Mouse (Mus musculus) forebrain, embryonic 14.5 days (tissue): ENCODE results near the gene Snx21. TPM values are rescaled to one million over a fixed set of nuclear protein-coding genes. Genes with fewer than 3 reads are reported as not detected.

ENCODE experiments used
- ATAC-seq: fragments of 200-750 bp; cut with Nextera tagmentation; 2 replicates; pipeline ENCODE4 v1.8.0; 2017; ENCODE audit warnings: mild to moderate bottlenecking, moderate library complexity
- DNase-seq: peaks from one replicate; pipeline ENCODE4 v3.0.0-alpha.2; 2015; ENCODE audit warnings: low spot score
- H3K27ac ChIP-seq: fragments of 300-500 bp; sonication (generic); 2 replicates; pipeline ENCODE4 v1.5.1; 2014; ENCODE audit warnings: low read depth, mild to moderate bottlenecking, control low read depth, low read length, moderate library complexity
- H3K27me3 ChIP-seq: fragments of 300-500 bp; sonication (generic); replicated peaks from 2 replicates; pipeline ENCODE4 v1.6.1; 2014; ENCODE audit warnings: low read length, control low read depth, mixed read lengths; ENCODE audit not compliant: control insufficient read depth, insufficient read depth
- H3K36me3 ChIP-seq: fragments of 300-500 bp; sonication (generic); 2 replicates; pipeline ENCODE4 v1.6.1; 2014; ENCODE audit warnings: low read length, control low read depth; ENCODE audit not compliant: control insufficient read depth, insufficient read depth
- H3K4me1 ChIP-seq: fragments of 300-500 bp; sonication (generic); 2 replicates; pipeline ENCODE4 v1.6.1; 2014; ENCODE audit warnings: antibody characterized with exemption, low read length, control low read depth; ENCODE audit not compliant: control insufficient read depth, insufficient read depth
- H3K4me2 ChIP-seq: fragments of 300-500 bp; sonication (generic); 2 replicates; pipeline ENCODE4 v1.6.1; 2014; ENCODE audit warnings: mild to moderate bottlenecking, control low read depth, low read length
- H3K4me3 ChIP-seq: fragments of 300-500 bp; sonication (generic); 2 replicates; pipeline ENCODE4 v1.5.1; 2014; ENCODE audit warnings: low read depth, low read length, control low read depth
- H3K9ac ChIP-seq: fragments of 300-500 bp; sonication (generic); 2 replicates; pipeline ENCODE4 v1.6.1; 2014; ENCODE audit warnings: mild to moderate bottlenecking, low read length, control low read depth, moderate library complexity
- H3K9me3 ChIP-seq: fragments of 300-500 bp; sonication (generic); replicated peaks from 2 replicates; pipeline ENCODE4 v1.6.1; 2016; ENCODE audit warnings: low read length, control low read depth, mixed read lengths; ENCODE audit not compliant: control insufficient read depth
- WGBS: fragments of 180-500 bp; shearing (Covaris S2); extraction: QIAGEN DNeasy Blood & Tissue Kit; methylation state at CpG from one replicate; pipeline ENCODE4 v1.1.7; 2014; 5-methylcytosine and 5-hydroxymethylcytosine counted together
- polyA plus RNA-seq: library from polyadenylated mRNA; unstranded; fragments of >200 nt; fragmentation: Nextera tagmentation; extraction: Ambion mirVana; gene quantifications from 2 replicates; pipeline ENCODE4 v1.2.1, GENCODE M21; 2014

Gene Snx21
- polyA plus RNA-seq, 1 experiment from 2014 or later: 20.4 TPM

DNA sequence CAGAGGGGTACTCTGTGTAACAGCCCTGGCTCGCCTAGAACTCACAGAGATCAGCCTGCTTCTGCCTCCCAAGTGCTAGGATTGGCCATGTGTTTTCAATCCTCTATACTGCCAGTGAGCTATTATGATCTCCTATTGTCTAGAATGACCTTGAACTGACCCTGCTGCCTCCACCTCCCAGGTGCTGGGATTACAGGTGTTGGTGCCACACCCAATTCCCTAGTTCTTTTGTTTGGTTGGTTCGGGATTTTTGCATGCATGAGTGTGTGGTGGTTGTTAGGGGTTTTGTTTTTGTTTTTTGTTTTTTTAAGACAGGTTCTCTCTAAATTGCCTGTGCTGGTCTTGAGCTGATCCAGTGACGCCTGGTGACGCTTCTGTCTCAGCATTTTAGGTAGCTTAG, 38.3 kb downstream of the Snx21 start:
- 90% methylated on average over 4 of the region's 4 CpGs for WGBS
- H3K9ac ChIP-seq: no peak overlapping the region
- peaks cover 60% of the 10 kb centered on the region for H3K36me3 ChIP-seq

DNA sequence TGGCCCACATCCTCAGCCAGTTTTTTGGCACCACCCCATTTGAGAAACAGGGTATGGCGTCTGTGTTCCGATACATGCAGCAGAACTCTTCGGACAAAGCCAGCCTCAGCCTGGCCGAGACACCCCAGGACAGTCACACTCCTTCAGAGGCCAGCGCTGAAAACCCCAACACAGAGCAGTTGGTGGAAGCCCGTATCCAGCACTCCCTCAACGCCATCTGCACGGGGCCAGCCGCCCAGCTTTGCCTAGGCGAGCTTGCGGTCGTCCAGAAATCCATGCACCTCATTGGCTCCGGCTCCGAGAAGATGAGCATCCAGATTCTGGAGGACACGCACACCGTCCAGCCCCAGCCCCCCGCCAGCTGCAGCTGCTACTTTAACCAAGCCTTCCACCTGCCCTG, 39.9 kb downstream of the Snx21 start:
- H3K36me3 ChIP-seq: peaks cover 52% of the 10 kb centered on the region
- WGBS: 95% methylated on average over 17 of the region's 17 CpGs
- no peak for DNase-seq
- no peak for ATAC-seq
- no peak overlapping the region for H3K4me3 ChIP-seq
- H3K4me1 ChIP-seq: peaks cover 9% of the 10 kb centered on the region; the same call in 1 of the 2 replicates
- H3K9me3 ChIP-seq: no peaks in the 10 kb centered on the region
- H3K27ac ChIP-seq: no peak overlapping the region
- no peaks in the 10 kb centered on the region for H3K27me3 ChIP-seq
- H3K9ac ChIP-seq: no peak overlapping the region
- no peak overlapping the region for H3K4me2 ChIP-seq

More for the DNA sequence above, 38.3 kb downstream of the Snx21 start:
- Histone ChIP-seq H3K27me3 (no peaks in the 10 kb centered on the region), H3K4me2 (no peak overlapping the region), H3K4me3 (no peak overlapping the region), H3K9me3 (no peaks in the 10 kb centered on the region), H3K27ac (no peak overlapping the region), H3K4me1 (peaks cover 9% of the 10 kb centered on the region; the same call in 1 of the 2 replicates)
- ATAC-seq (no peak), DNase-seq (no peak)

DNA sequence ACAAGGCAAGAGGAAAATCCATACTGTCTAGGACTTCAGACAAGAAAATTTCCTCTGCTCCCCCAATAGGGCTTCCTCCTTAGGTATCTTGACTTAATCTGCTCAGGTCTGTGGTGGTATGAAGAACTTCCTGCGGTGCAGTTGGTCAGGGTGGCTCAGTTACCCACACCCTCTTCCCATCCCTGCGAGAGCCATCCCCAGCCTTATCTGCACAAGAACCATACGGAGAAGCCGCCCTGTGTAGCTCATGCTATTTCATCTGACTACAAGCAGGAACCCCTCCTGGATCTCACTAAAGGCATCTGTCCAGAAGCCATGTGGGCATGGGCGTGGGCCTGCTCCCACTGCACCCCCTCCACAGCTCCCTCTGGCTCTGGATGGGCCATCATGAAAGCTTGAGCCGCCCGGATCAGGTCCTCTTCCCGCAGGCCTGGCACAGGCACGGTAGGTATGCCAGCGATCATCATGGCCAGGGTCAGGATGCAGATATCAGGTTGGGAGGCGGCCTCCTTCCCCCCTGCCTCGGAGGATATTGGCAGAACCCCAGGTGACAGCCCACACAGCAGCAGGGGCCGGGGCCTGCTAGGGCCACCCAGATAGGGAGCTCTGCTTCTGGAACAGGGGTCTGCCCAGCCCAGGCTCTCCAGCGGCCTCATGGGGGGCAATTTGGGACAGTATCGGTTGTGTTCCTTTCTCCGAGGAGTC, 41.7 kb downstream of the Snx21 start:
- Histone ChIP-seq H3K9me3 (no peaks in the 10 kb centered on the region), H3K4me3 (no peak overlapping the region), H3K27me3 (no peaks in the 10 kb centered on the region), H3K27ac (no peak overlapping the region), H3K36me3 (peaks cover 42% of the 10 kb centered on the region), H3K4me2 (no peak overlapping the region), H3K4me1 (peaks cover 6% of the 10 kb centered on the region; the same call in 1 of the 2 replicates), H3K9ac (no peak overlapping the region)
- ATAC-seq: no peak
- DNase-seq: no peak
- WGBS: 88% methylated on average over 16 of the region's 16 CpGs

DNA sequence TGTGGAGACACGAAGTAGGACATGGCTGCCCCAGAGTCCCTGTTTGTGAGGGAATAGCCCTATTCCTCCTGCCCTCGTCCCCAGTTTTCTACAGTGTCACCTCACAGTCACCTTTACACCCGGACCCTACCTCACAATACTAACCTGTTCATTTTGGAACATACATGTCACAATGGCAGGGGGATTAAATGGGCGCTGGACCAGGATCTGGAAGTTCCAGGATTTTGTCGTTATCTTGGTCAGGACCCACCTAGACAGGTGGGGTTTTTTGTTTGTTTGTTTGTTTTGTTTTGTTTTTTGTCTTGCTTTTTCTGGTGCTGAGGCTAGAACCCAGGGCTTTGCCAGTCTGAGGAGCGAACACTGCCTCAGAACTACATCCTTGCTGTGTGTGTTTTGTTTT, 42.8 kb downstream of the Snx21 start, which contains the start of gene Spata25:
Gene Spata25 (minus strand): TSS at position 101 of the 400 bp plus-strand sequence.
- ATAC-seq: no peak
- no peak for DNase-seq
- Histone ChIP-seq H3K4me3 (no peak within 1 kb of the TSS), H3K4me2 (no peak within 1 kb of the TSS), H3K27ac (no peak within 1 kb of the TSS), H3K9me3 (no peaks in the 10 kb centered on the region), H3K27me3 (no peaks in the 10 kb centered on the region), H3K36me3 (peaks cover 42% of the 10 kb centered on the region), H3K4me1 (peaks cover 4% of the 10 kb centered on the region; the same call in 1 of the 2 replicates), H3K9ac (no peak within 1 kb of the TSS)
- WGBS: 91% methylated on average over 6 of the region's 6 CpGs

DNA sequence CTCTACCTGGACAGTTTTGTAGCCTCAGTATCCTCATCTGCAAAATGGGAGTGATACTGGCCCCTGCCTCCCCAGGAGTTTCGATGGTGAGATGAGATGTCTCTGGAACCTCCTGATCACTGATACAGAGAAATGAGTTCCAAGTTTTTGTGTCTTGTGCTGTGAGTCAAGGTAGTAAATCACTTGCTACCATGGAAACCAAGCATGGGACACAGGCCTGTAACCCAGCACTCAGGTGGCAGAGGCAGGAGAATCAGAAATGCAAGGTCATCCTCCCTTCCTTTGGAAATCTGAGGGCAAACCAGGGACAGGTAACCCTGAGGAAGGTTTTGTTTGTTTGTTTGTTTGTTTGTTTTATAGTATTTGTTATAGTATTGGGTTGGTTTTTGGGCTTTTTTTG, 43.5 kb downstream of the Snx21 start:
- H3K27me3 ChIP-seq: no peaks in the 10 kb centered on the region
- H3K9ac ChIP-seq: no peak overlapping the region
- no peaks in the 10 kb centered on the region for H3K9me3 ChIP-seq
- no peak overlapping the region for H3K4me2 ChIP-seq
- WGBS: 100% methylated on average over 1 of the region's 1 CpGs
- H3K27ac ChIP-seq: no peak overlapping the region
- H3K36me3 ChIP-seq: peaks cover 42% of the 10 kb centered on the region
- H3K4me3 ChIP-seq: no peak overlapping the region
- DNase-seq: no peak
- H3K4me1 ChIP-seq: peaks cover 2% of the 10 kb centered on the region
- no peak for ATAC-seq

DNA sequence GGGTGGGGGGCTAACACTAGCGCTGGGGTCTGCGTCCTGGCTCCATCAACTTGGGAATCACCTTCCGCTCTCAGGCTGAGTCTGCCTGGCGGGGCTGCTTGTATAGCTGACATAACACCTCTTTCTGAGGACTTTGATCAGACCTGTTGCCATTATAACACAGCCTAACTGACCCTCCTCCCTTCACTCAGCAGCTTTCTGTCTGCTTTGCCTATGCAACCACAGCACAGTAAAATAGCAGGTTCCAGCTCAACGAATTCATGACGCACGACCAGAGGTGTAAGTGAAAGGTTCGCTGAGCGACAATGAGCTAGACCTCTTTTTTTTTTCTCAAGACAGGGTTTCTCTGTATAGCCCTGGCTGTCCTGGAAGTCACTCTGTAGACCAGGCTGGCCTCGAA, 45.4 kb downstream of the Snx21 start:
- WGBS: 87% methylated on average over 10 of the region's 10 CpGs
- Histone ChIP-seq H3K9me3 (no peaks in the 10 kb centered on the region), H3K4me3 (no peak overlapping the region), H3K27ac (no peak overlapping the region), H3K4me2 (no peak overlapping the region), H3K9ac (no peak overlapping the region), H3K4me1 (peaks cover 11% of the 10 kb centered on the region), H3K27me3 (no peaks in the 10 kb centered on the region), H3K36me3 (peaks cover 27% of the 10 kb centered on the region)
- DNase-seq: no peak
- ATAC-seq: no peak

DNA sequence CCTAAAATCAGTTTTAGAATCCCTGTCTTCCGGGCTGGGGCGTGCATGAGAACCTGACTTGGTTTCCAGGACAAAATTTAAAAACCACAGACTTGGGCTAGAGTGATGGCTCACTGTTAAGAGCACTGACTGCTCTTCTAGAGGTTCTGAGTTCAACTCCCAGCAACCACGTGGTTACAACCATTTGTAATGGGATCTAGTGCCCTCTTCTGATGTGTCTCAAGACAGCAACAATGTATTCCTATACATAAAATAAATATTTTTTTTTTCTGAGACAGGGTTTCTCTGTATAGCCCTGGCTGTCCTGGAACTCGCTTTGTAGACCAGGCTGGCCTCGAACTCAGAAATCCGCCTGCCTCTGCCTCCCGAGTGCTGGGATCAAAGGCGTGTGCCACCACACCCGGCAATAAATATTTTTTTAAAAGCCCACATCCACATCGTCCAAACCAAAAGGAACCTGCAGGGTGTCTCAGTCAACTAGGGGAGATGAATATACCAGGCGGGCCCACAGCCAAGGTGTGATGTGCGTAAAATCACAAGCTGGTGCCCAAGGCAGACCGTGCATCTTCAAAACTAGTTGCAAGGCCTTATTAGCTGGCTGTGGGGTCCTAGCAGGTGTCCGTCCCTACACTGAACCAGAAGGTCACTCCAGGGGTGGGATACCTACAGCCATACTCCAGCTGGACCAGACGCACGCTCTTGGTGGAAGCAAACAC, 46.6 kb downstream of the Snx21 start:
- ATAC-seq: no peak
- 65% methylated on average over 16 of the region's 16 CpGs for WGBS
- Histone ChIP-seq H3K9me3 (no peaks in the 10 kb centered on the region), H3K27me3 (no peaks in the 10 kb centered on the region), H3K9ac (peak overlapping the region; percentile 78), H3K4me1 (peaks cover 11% of the 10 kb centered on the region), H3K4me3 (peak overlapping the region; percentile 72), H3K4me2 (peak overlapping the region; percentile 100), H3K27ac (peak overlapping the region; percentile 44; the same call in 1 of the 2 replicates), H3K36me3 (peaks cover 21% of the 10 kb centered on the region)
- DNase-seq: no peak

DNA sequence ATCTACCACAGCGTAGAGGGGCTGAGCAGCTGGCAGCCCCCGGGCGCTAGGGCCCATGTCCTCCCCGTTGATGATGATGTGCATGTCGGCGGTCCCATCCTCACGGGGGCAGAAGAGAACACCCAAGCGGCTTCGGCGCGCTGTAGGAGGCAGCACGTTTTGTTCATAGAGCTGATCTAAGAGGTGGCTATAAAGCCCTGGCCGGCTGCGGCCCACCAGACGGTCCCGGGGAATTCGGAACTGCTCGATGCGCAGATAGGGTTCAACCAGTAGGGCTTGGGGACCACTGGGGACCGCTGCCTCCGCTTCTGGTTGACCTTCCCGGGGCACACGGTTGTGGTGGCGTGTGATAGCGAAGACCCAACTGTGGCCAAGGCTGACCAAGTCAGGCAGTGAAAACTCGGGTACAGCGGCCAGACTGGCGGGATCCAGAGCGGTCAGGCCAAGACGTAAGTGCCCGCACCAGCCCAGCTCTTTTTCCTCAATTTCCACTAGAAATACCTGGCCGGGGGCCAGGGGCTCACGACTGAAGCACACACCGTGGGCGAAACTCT, 47.2 kb downstream of the Snx21 start, which contains the start of gene Ctsa:
Gene Ctsa (plus strand): TSS at position 126 of the 554 bp plus-strand sequence.
- Histone ChIP-seq H3K9me3 (no peaks in the 10 kb centered on the region), H3K27me3 (no peaks in the 10 kb centered on the region), H3K4me2 (peak within 1 kb of the TSS; percentile 100), H3K4me1 (peaks cover 11% of the 10 kb centered on the region), H3K27ac (peak within 1 kb of the TSS; percentile 44), H3K9ac (peak within 1 kb of the TSS; percentile 78), H3K36me3 (peaks cover 20% of the 10 kb centered on the region), H3K4me3 (peak within 1 kb of the TSS; percentile 72)
- DNase-seq (peak; percentile 84), ATAC-seq (peak; percentile 78)
- 1% methylated on average over 35 of the region's 35 CpGs for WGBS
